Mouse (Mus musculus) bone marrow, adult 2 months (tissue): ENCODE measurements at regions not wholly inside any gene's neighbourhood (a gene's known extent, or its start where the extent isn't known, plus 50 kb on each side); places are given as distances from the start of the nearest gene placed in this dataset.
"Not testable (repeated sequence)": the region's sequence is repeated elsewhere in the genome, so short reads cannot be mapped to it uniquely, and the experiment has no call there.

Experiments used
- H3K27ac ChIP-seq: fragments of 200-500 bp; 2 replicates; pipeline ENCODE4 v1.5.1; 2012; ENCODE audit warnings: low read depth, mild to moderate bottlenecking, control low read depth, inconsistent platforms, low read length; ENCODE audit not compliant: control insufficient read depth, poor library complexity, insufficient read depth
- H3K4me1 ChIP-seq: fragments of 200-500 bp; 2 replicates; pipeline ENCODE4 v1.6.1; 2011; ENCODE audit warnings: low read length; ENCODE audit not compliant: control insufficient read depth, insufficient read depth
- H3K4me3 ChIP-seq: fragments of 200-500 bp; replicated peaks from 2 replicates; pipeline ENCODE3; 2011; ENCODE audit warnings: mild to moderate bottlenecking, low read depth, low read length, control low read depth; ENCODE audit not compliant: control insufficient read depth
- CTCF ChIP-seq: fragments of 200-500 bp; IDR thresholded peaks from 2 replicates; pipeline ENCODE4 v1.5.1; 2011; ENCODE audit warnings: low read length, control low read depth; ENCODE audit not compliant: control insufficient read depth, insufficient read depth
- POLR2A ChIP-seq: fragments of 200-500 bp; IDR thresholded peaks from 2 replicates; pipeline ENCODE4 v1.6.1; 2011; ENCODE audit warnings: low read depth, mild to moderate bottlenecking, control low read depth, low read length, borderline replicate concordance; ENCODE audit not compliant: control insufficient read depth
- WGBS: fragments of 180-500 bp; shearing (Covaris S2); methylation state at CpG from one replicate; pipeline ENCODE4 v1.1.7; 2018; 5-methylcytosine and 5-hydroxymethylcytosine counted together

DNA sequence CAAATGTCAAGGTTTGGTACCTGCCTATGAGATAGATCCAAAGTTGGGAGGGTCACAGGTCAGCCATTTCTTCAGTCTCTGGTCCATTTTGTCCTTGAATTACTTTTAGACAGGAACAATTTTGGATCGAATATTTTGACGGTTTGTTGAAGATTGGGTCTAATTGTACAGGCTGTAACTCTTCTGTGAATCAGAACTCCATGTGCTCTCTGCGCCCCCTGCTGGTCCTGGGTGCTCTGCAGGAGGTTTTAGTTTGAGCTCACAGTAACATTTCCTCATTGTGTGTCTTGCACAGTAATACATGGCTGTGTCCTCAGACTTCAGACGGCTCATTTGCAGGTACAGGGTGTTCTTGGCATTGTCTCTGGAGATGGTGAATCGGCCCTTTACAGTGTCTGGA, 158.1 kb downstream of the Adam6a start:
- WGBS = 37% methylated on average over 5 of the region's 5 CpGs
- not testable (repeated sequence) for H3K4me1 ChIP-seq, H3K27ac ChIP-seq, H3K4me3 ChIP-seq

DNA sequence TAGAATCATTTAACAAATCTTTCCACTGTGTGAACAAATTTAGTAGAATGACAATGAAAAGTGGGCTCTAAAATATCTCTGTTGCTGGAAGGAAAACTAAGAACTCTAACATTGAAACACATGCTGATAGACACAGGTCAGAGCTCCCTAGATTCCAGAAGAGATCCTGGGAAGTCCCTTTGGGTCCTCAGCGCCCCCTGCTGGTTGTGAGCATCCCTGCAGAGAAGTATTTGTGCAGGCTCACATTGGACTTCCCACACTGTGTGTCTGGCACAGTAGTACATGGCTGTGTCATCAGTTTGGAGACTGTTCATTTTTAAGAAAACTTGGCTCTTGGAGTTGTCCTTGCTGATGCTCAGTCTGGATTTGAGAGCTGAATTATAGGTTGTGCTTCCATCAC, 172.7 kb downstream of the Adam6a start:
- peak; percentile 35; the same call in 1 of the 2 replicates for TF ChIP-seq CTCF
- WGBS = 0% methylated on average over 1 of the region's 1 CpGs

DNA sequence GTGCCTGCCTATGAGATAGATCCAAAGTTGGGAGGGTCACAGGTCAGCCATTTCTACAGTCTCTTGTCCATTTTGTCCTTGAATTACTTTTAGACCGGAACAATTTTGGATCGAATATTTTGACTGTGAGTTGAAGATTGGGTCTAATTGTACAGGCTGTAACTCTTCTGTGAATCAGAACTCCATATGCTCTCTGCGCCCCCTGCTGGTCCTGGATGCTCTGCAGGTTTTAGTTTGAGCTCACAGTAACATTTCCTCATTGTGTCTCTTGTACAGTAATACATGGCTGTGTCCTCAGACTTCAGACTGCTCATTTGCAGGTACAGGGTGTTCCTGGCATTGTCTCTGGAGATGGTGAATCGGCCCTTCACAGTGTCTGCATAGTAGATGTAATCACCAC, 192.1 kb downstream of the Adam6a start:
- TF ChIP-seq POLR2A = no peak
- TF ChIP-seq CTCF = peak; percentile 12; the same call in 1 of the 2 replicates
- Histone ChIP-seq H3K4me1 (no peaks in the 10 kb centered on the region), H3K4me3 (no peak overlapping the region), H3K27ac (no peak overlapping the region)
- 56% methylated on average over 4 of the region's 4 CpGs for WGBS

More for the DNA sequence above, 172.7 kb downstream of the Adam6a start:
- H3K4me1 ChIP-seq, H3K4me3 ChIP-seq, H3K27ac ChIP-seq: not testable (repeated sequence)

DNA sequence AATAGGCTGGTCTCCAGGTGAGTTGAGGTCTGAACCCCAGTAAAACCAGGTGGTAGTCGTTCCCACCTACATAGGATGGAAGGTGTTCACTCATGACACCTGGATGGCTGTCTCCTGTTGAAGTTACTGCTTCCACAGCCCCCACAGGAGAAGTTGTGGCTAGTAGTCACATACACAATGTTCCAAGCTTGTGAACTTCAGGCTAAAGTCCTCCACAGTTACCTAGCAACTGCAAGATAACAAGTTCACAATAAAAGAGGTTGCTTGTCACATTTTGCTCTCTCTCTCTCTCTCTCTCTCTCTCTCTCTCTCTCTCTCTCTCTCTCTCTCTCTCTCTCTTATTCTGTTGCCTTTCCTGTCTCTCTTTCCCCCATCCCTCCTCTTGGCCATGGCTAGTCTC, 202.6 kb downstream of the Adam6a start:
- H3K27ac ChIP-seq = no peak overlapping the region
- TF ChIP-seq POLR2A = no peak
- TF ChIP-seq CTCF = no peak
- H3K4me1 ChIP-seq = no peaks in the 10 kb centered on the region
- 59% methylated on average over 1 of the region's 1 CpGs for WGBS
- no peak overlapping the region for H3K4me3 ChIP-seq

DNA sequence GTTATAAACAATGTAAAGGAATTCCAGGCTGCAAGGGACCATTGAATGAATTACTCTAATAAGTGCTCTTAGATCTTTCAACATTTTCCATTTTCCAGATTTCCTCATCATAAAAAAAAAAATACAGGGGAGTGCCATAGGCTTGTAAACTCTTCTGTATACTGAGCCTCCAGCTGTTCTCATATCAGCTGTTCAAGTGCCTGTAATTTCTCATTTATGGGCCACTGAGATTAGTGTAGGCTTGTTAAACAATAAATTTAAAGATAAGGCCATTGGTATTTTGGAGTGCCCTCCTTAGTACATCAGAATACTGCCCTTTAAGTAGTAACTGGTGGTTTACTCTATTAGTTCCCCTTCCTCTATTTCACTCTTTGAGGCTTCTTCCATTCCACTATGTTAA, 204.3 kb downstream of the Adam6a start:
- TF ChIP-seq CTCF = no peak
- TF ChIP-seq POLR2A = no peak
- Histone ChIP-seq H3K4me3 (no peak overlapping the region), H3K4me1 (no peaks in the 10 kb centered on the region), H3K27ac (no peak overlapping the region)

DNA sequence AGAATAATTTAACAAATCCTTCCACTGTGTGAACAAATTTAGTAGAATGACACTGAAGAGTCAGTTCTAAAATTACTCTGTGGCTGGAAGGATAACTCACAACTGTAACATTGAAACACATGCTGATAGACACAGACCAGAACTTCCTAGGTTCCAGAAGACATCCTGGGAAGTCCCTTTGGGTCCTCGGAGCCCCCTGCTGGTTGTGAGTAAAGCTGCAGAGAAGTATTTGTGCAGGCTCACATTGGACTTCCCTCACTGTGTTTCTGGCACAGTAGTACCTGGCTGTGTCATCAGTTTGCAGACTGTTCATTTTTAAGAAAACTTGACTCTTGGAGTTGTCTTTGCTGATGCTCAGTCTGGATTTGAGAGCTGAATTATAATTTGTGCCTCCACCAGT, 225.9 kb downstream of the Adam6a start:
- TF ChIP-seq POLR2A (no peak), CTCF (no peak)
- Histone ChIP-seq H3K27ac (no peak overlapping the region), H3K4me3 (no peak overlapping the region), H3K4me1 (no peaks in the 10 kb centered on the region)
- 41% methylated on average over 1 of the region's 1 CpGs for WGBS

DNA sequence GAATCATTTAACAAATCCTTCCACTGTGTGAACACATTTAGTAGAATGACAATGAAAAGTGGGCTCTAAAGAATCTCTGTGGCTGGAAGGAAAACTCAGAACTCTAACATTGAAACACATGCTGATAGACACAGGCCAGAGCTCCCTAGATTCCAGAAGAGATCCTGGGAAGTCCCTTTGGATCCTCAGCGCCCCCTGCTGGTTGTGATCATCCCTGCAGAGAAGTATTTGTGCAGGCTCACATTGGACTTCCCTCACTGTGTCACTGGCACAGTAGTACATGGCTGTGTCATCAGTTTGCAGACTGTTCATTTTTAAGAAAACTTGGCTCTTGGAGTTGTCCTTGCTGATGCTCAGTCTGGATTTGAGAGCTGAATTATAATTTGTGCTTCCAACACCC, 252.2 kb downstream of the Adam6a start:
- H3K27ac ChIP-seq, H3K4me3 ChIP-seq, H3K4me1 ChIP-seq: not testable (repeated sequence)
- 0% methylated on average over 1 of the region's 1 CpGs for WGBS

DNA sequence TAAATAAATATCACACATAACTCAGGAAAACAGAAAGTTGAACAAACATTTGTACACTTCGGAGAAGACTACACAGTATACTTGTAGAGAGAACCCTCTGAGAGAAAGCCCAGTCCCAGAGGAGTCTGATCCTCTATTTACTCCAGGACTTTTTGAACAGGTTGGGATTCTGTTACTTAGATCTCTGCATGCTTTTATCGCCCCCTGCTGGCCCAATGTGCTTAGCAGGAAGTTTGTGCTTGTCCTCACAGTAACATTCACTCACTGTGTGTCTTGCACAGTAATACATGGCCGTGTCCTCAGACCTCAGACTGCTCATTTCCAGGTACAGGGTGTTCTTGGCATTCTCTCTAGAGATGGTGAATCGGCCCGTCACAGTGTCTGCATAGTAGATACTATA, 282.7 kb downstream of the Adam6a start:
- Histone ChIP-seq H3K27ac (no peak overlapping the region), H3K4me1 (no peaks in the 10 kb centered on the region), H3K4me3 (no peak overlapping the region)
- 58% methylated on average over 5 of the region's 5 CpGs for WGBS
- TF ChIP-seq POLR2A = no peak
- TF ChIP-seq CTCF = no peak

DNA sequence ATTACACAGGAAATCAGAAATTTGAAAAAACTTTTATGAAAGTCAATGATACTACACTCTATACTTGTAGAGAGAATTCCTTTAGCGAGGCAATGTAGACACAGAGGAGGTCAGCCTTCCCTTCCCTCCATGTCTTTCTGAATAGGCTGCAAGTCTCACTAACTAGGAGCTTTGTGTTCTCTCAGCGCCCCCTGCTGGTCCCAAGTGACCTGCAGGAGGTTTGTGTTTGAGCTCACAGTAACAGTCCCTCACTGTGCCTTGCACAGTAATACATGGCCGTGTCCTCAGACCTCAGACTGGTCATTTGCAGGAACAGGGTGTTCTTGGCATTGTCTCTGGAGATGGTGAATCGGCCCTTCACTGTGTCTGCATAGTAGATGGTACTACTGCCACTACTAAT, 315.2 kb downstream of the Adam6a start:
- 41% methylated on average over 4 of the region's 4 CpGs for WGBS
- Histone ChIP-seq H3K27ac (no peak overlapping the region), H3K4me1 (no peaks in the 10 kb centered on the region), H3K4me3 (no peak overlapping the region)
- TF ChIP-seq CTCF (peak; percentile 45; the same call in 1 of the 2 replicates), POLR2A (no peak)

DNA sequence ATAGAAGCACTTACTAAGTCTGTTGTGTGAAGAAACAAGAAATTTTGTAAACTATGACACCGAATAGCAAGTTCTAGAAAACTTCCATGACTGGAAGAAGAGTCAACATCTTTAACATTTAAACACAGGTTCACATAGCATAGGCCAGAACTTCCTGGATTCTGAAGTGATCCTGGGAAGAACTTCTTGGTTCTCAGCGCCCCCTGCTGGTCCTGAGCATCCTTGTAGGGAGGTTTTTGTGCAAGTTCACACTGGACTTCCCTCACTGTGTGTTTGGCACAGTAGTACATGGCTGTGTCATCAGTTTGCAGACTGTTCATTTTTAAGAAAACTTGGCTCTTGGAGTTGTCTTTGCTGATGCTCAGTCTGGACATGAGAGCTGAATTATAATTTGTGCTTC, 335.1 kb downstream of the Adam6a start:
- TF ChIP-seq POLR2A = no peak
- TF ChIP-seq CTCF = peak; percentile 35; the same call in 1 of the 2 replicates
- no peak overlapping the region for H3K4me3 ChIP-seq
- H3K4me1 ChIP-seq = no peaks in the 10 kb centered on the region
- H3K27ac ChIP-seq = no peak overlapping the region
- WGBS = 29% methylated on average over 2 of the region's 2 CpGs
